Mouse (Mus musculus) heart, postnatal 14 days (tissue): Measurements from ENCODE around the gene 1110032A03Rik. TPM values are rescaled to one million over a fixed set of nuclear protein-coding genes. Genes with fewer than 3 reads are reported as not detected.

Experiments used
- DNase-seq, 2 experiments: peaks; one replicate each; pipeline ENCODE4 v3.0.0; 2021 to 2022
- intact Hi-C: fragments of 180-260 bp; cut with DNase I; formaldehyde crosslinking; loops from one replicate; pipeline ENCODE4 v1.15.1; 2025
- long read RNA-seq, 2 experiments: library from polyadenylated mRNA; stranded (forward); transcript quantifications; one replicate each; pipeline ENCODE4 v2.0.0; 2021
- total RNA-seq, 2 experiments: library from RNA; stranded (reverse); gene quantifications; 2 replicates each; pipeline ENCODE4 v1.2.3; 2021

The 1110032A03Rik gene
- total RNA-seq: 10 to 100 TPM in 1 of 2 experiments, 1 to 10 TPM in 1; 7.9 to 10.4 TPM
- long read RNA-seq, experiment 1, transcript 1110032A03Rik-201 (4 exons, 2,082 nt): major isoform, 5 of 9 reads
- long read RNA-seq, experiment 1, partial matches to known transcripts: 2 of 9 reads
- long read RNA-seq, experiment 1, other reads (novel, unspliced or antisense): 1 of 9 reads
- long read RNA-seq, experiment 2, transcript 1110032A03Rik-201 (4 exons, 2,082 nt): major isoform, 8 of 9 reads
- long read RNA-seq, experiment 2, partial matches to known transcripts: 1 of 9 reads
- long read RNA-seq, experiment 2, other reads (novel, unspliced or antisense): 0 of 9 reads

DNA sequence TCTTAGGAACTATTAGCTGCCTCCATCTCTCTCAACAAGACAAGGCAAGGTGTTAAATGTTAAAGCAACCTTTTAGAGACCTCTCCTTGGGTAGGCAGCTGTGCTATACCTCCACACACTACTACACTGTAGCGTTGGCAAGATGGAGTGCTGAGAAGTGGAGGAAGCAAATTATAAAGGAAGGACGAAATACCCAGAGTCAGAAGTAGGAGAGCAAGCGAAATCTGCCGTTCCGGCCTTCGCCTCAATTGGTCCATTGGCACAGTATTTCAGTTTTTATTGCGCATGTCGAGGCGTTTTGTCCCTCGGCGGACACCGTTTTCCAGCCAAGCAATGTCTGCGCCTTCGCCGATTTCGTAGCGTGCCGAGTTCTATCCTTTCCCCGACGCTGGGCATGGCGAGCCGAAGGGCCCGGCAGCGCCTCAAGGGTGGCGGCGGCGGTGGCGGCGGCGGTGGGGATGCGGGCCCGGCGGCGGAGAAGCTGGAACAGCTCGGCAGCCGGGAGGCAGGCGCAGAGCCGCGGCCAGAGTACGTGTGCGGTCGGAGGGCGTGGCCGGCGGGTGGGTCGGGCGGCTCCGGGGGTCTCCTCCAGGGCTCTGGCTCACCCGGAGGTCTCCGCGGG is at the start of gene 1110032A03Rik, which contains the start of gene Alg9:
Gene 1110032A03Rik (minus strand): TSS at position 530 of the 622 bp plus-strand sequence.
Gene Alg9 (plus strand): TSS at position 29 of the 622 bp plus-strand sequence.
- intact Hi-C loops: no loop called here
- DNase-seq: peak; percentile 90 to 91

DNA sequence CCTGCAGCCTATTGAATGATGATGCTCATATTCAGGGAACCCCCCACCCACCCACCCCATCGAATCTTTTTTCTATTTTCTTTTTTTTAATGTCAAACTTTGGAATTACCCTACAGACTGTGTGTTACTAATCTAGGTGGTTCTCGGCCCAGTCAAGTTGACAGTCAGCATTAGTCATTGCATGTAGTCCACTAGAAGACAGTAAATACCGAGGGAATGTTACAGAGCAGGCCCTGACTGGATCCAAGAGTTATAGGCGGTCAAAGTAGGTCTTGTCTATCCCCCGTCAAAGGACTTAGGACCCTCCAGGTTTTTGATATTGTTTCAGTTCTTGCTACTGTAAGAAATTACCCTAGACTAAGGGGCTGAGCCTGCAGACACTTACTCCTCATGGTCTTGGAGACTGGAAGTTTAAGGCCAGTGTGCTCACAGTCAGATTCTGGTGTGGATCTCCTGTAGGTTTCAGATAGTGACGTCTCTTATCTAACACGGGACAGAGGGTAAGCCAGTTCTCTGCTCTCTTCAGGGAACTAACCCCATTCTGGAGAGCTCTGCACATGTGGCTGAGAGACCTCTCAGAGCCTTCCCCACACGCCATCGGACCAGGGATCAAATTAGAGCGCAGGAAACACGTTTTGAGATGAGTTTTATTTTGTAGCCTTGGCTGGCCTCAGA is 48.6 kb upstream of the 1110032A03Rik start:
- intact Hi-C loops: no loop called here
- no peak for DNase-seq

DNA sequence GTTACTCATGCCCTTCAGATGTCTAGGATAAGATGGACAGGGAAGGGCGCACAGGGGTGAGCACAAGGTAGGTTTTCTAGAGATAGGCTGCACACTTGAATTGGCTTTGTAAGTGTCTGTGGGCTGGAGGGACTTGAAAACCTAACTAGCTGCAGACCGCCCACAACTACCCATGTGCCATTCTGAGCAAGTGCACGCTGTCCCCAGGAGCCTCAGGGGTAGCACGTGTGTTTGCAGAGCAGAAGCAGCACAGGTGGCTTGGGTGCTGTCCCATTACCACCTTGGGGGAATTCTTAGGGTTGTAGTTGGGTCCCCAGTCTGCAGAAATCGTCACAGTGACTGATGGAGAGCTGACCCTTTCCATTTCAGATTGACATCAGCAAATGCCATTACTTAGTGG is 46.9 kb upstream of the 1110032A03Rik start:
- intact Hi-C loops: no loop called here
- DNase-seq: no peak

DNA sequence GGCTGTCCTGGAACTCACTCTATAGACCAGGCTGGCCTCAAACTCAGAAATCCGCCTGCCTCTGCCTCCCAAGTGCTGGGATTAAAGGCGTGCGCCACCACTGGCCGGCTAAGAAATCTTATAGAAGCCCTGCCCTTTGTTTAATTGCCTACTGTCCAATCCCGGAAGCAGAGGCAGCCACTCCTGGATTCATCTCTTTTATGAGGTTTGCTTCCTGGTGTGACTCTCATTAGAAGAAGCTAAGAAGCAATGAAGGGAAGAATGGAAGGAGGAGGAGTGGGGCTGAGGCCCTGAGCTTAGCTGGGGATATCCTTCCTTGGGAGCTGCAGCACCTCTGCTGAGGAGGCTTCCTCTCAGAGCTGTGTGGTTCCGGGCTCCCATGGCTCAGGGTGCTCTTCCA is 46.3 kb upstream of the 1110032A03Rik start:
- intact Hi-C loops: no loop called here
- no peak for DNase-seq

DNA sequence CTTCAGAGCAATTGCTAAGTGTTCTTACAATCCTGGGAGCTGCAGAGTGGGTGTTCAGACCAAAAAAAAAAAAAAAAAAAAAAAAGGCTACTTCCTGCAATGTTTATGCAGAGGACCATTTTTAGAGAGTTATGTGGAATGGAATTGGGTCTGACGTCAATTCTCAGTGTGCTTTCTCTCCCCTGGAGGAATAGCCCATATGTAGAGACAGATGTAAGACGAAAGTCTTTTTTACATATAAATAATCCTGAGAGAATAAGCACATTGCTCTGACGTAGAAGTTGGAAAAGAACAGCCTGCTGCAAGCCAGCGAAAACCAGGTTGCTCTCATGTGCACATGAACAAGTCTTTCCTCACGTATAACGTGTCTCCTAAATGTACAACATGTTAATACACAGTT is 44.4 kb upstream of the 1110032A03Rik start:
- intact Hi-C loops: no loop called here
- DNase-seq: no peak

DNA sequence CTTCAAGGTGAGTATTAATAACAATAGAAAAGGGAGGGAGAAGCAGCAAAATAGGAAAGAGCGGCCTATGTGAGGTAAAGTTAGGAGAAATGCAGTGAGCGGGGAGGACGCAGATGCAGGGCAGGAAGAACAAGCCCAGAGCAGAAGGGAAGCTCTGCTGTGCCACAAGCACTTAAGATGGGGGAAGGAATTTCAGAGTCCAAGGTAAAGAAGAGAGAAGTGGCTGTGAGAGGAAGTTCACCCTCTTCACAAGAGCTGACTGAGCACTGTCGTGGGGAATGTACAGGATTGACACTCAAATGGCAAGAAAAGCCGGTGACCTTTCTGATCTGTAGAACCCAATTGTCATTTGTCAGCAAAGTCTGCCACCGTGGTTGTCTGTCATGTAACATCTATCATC is 42.7 kb upstream of the 1110032A03Rik start:
- no peak for DNase-seq
- intact Hi-C loops: no loop called here

DNA sequence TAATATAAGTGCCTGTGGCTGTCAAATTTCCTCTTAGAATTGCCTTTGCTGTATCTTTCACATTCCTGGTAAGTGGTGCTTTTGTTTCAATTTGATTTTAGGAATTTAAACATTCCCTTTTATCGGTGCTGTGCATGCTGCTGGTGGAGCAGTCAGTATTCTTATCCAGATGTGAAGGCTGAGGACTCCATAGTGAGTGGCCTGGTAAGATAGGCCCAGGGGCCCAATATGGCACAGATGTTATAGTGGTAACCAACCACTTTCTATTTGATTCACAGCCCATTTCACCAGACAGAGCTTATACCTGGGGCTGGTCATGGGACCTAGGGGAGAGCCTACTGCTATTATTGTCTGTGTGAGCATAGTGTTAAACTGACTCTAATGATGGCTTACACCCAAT is 41.2 kb upstream of the 1110032A03Rik start:
- intact Hi-C loops: no loop called here

DNA sequence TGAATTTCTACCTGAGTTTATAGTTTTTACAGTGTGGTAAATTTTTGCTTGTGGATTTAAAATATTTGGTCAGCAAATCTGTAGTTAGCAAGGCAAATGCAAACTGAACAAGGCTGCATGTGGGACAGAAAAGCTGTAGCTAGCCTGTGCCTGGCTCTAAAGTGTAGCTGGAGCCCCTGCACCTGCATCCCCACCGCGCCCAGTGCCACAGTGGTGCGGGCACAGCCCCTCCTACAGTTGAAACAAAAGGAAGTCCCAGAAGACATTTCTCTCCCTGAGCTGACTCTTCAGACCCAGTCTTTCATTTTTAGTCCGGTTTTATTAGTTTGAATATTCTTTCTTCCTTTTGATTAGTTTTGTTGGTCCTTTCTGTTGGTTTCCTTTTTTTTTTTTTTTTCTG is 40.3 kb upstream of the 1110032A03Rik start:
- intact Hi-C loops: no loop called here
- DNase-seq: no peak

More for the DNA sequence above, 41.2 kb upstream of the 1110032A03Rik start:
- no peak for DNase-seq

DNA sequence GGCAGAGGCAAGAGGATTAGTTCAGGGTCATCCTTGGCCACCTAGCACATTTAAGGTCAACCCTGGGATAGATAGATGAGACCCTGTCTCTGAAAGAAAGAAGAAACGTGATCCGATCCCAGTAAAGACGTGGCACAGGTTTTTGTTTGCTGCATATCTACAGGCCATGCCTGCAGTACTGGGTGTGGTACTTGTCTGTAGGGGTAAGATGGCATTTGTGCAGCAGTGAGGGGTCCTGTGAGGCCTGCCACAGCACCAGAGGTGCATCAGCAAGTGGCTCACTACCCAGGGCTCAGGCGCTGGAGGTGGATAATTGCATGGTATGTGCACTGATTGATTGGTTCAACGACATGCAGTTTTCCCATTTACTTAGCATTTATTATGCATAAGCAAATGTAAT is 38.5 kb upstream of the 1110032A03Rik start:
- DNase-seq: no peak
- intact Hi-C loops: no loop called here

DNA sequence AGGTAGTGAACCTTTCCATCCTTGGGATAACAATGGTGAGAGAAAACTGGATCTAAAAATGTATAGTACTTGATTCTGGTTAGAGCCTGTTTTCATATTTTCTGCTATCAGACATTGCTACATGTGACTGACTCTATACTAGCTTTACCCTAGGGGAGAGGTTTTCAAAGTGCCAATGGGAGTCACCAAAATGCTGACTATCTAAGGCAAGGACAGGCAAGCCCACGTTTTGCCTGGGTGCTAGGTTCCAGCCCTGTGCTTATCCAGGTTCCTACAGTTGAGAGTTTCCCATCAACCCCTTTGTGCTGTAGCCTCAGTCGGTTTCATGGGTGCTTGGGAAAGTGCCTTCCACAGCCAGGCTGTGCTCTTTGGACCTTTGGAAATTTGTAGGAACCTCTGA is 36.4 kb upstream of the 1110032A03Rik start:
- intact Hi-C loops: no loop called here
- no peak for DNase-seq

DNA sequence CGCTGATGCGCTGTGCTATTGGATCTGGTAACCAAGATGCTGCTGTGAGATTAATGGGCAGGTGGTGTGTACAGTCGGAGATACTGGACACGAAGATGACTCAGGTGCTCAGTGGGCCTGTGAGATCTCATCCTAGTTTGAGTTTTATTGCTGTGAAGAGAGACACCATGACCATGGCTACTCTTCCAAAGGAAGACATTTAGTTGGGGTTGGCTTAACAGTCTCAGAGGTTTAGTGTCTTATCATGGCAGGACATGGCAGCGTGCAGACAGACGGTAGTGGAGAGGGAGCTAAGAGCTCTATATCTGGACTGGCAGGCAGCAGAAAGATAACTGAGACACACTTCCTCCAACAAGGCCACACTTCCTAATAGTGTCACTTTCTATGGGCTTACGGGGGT is 35.9 kb upstream of the 1110032A03Rik start:
- intact Hi-C loops: no loop called here
- no peak for DNase-seq

DNA sequence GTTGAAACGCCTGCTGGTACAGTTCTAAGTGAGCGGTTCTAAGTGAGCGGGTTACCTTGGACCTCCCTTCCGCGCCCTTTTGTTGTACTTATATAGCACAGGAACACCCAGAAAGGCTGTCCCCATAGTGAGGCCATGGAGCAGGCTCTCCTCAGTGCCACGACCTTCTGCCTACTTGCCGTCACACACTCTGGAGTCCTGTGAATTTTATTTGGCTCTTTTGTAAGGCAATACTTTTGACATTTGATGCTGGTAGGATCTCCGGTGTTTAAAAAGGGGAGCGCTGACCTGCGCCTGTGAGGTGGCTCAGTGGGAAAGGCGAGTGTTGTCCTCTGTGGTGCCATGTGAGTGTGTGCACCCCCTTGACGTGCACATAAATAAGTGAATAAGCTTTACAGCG is 33.8 kb upstream of the 1110032A03Rik start:
- no peak for DNase-seq
- intact Hi-C loops: no loop called here

DNA sequence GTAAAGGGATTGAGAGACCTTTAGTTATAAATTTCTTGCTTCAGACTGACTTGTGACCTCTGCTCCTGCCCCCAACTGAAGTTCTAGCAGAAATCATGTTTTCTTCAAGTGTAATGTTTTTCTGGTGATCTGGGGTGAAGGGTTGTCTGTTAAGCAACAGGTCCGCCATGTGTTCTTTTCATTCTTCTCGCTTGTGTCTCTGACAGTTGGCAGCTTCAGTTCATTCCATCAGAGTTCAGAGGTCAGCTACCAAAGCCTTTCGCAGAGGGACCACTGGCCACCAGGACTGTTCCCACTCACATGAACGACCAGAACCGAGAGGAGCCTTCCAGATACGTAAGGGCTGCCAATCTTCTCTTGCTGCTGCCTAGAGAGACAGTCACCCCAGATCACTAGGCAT is 33.2 kb upstream of the 1110032A03Rik start:
- intact Hi-C loops: no loop called here
- no peak for DNase-seq

DNA sequence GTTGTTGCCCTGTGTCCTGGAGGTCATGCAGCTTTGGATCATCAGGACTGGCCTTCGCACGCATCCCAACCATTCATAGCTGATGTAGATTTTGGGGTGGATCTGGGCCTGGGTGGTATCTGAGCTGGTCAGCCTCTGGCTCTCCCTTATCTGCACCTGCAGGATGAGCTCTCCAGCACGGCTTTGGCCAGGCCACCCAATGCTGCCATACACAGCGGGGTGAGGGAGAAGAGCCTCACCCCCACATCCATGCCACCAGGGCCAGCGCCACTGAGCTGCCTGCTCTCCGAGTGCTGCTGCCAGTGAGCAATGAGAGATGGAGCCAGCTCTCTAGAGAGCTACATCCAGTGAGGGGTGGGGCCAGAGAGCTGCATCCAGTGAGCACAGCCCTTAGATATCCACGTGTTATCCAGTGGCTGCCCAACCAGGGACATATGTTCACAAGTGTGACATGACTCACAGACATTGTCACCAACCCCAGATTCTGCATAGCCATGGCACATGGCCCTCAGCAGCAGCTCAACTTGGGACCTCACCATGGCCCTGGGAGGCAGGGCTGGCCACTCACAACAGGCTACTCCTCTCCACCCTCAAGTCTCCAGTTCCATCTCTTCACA is 27.8 kb upstream of the 1110032A03Rik start:
- DNase-seq: no peak
- intact Hi-C loops: loop anchor here (5.0 kb wide), 1 partner anchor 349 kb away; no protein-coding TSS in a partner anchor

DNA sequence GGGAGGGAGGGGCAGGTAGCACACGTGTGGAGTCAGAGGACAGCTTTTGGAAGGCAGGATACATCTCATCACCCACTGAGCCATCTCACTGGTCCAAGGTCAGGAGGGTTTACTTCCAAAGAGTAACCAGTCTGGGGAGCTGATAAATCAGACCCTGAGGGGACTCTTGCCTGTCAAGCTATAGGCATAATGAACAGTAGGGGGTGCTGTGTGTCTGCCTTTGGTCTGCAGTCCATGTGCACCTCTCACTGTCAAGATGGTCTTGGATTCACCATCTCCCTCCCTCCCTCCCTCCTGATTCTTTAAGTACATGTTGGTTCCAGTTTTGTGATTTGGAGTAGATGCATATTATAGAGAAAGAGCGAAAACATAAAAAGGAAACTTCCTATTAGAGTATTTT is 25.7 kb upstream of the 1110032A03Rik start:
- intact Hi-C loops: loop anchor here (2.0 to 5.0 kb wide), 2 partner anchors 210 to 351 kb away; no protein-coding TSS in a partner anchor
- DNase-seq: peak; percentile 29 to 60

DNA sequence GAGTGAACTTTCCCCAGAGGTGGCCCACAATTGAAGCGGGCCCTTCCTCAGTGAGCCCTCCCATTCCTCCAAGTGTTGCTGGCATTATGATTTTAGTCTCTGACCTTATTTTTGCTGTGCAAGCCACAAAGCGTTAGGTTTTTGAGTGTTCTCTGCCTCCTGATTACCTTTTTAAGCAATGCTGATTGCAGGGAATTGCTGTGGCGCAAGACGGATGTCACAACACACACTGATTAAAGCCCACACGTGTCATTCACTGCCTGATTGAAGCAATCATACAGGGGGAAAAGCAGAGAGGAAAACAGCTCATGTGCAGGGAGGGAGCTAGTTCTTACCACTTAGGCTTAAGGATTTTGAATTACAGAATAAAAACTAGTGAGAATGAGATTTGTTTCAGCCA is 23.0 kb upstream of the 1110032A03Rik start:
- no peak for DNase-seq
- intact Hi-C loops: no loop called here

DNA sequence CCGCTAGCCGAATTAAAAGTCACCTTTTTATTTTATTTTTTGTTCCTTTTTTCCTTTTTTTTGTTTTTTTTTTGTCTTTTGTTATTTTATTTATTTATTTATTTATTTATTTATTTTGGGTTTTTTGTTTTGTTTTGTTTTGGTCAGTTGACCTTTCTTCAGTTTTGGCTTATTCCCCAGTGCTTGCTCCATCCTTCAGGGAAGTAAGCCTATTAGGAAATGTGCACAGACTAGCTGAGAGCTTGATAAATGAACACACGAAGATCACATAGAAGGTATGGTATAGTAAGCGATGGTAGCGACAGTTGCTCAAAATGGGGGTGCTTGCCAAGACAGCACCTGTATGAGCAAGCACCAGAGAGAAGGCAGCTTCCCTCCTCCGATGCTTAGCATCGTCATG is 22.3 kb upstream of the 1110032A03Rik start:
- DNase-seq: no peak
- intact Hi-C loops: no loop called here

DNA sequence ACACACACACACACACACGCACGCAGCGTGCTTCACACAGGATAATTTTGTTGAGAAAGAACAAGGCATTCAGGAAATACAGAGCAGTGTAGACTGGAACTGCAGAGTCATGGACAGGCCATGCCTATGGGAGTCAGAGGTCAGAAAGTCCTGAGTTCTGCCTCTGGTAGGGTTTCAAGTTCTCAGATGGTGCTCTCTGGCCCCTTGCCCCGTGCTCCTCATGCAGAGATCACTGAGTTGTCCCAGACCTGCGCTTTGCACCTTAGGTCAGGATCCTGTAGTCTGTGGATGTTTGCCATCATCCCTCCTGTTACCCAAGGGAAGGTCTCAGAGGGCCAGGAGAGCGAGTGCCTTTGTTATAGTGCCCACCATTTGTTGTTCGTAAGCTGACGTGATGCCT is 21.5 kb upstream of the 1110032A03Rik start:
- DNase-seq: no peak
- intact Hi-C loops: no loop called here

DNA sequence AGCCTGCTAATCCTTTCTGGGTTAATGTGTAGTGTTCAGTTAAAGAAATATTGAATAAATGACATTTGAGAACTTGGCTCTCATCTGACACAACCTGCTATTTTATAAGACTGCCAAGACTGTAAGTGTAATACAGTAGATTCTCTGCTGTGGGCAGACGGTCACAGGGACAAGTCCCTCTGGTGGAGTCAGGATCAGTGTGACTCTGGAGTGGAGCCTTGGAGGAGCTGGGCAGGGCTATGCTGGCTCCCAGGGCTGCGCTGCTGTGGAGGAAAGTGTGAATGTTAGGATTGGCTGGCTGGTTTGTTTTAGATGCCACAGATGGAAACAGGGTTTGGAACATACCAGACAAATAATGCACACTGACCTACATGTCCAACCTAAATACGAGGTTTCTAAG is 19.9 kb upstream of the 1110032A03Rik start:
- intact Hi-C loops: no loop called here
- no peak for DNase-seq

DNA sequence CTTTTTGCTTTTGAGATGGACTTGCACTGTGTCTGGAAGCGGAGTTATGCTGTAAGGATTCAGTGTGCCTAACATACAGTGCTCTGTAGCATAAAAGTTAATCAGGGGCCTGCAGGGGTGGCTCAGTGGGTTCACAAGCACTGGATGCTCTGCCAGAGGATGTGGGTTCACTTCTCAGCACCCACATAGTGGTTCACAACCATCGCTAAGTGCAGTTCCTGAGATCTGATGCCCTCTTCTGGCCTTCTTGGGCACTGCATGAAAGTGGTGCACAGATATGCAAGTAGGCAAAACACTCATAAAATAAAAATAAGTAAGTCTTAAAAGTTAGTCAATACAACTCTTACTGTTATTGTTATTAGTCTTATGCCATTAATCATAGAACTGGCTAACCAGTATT is 6.8 kb upstream of the 1110032A03Rik start:
- intact Hi-C loops: no loop called here
- DNase-seq: peak; percentile 15 to 40

DNA sequence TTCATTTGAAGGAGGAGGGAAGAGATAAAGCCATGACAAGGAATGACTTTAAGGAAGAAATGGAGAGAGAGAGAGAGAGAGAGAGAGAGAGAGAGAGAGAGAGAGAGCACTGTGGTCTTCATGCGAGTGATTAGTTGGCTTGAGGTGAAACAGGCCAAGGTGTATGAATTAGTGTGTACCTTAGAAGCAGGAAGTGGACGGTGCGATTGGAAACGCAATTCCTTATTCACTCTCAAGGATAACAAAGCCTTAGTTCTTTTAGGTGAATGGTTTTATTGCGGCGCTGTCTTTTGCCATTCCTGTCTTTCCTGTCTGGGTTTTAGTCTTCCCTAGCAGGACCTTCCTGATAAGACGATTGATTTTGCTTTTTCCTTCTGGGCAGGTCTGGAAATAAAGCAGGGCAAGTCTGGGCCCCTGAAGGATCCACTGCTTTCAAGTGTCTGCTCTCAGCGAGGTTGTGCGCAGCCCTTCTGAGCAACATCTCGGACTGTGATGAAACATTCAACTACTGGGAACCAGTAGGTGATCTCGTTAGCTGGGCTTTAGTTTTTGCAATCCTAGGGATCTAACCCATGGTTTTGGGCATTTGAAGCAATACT is 941 bp upstream of the 1110032A03Rik start:
- no peak for DNase-seq
- intact Hi-C loops: no loop called here
